Comparison of ENCODE assay signal across 1 mouse cellular context in genomic region chr2:122375391-122375991, GRCm38 (mm10).
TF ChIP-seq lines count a peak whose summit lies in the region.

No protein-coding gene starts in this region.

TF ChIP-seq in CH12.LX, 34 proteins besides CTCF, POLR2A, EP300 and RAD21 (continued from another document):
- TF ChIP-seq GABPA (IDR thresholded peaks at IDR 0.05; ENCODE audit: insufficient replicate concordance, low read depth, low read length) = no peak
- no peak for TF ChIP-seq SIN3A (IDR thresholded peaks at IDR 0.05; ENCODE audit: low read length)
- no peak for TF ChIP-seq CHD2 (IDR thresholded peaks at IDR 0.05; ENCODE audit: low read length)
- TF ChIP-seq E2F4 (IDR thresholded peaks at IDR 0.05; ENCODE audit: insufficient replicate concordance, low read depth, low read length) = 0 out of 2 replicates have a peak, but pooled peaks have one; percentile 57
- TF ChIP-seq ETS1 (conservative IDR thresholded peaks at IDR 0.05; ENCODE audit: low read depth, low read length) = no peak
- no peak for TF ChIP-seq POLR2AphosphoS2 (IDR thresholded peaks at IDR 0.05; ENCODE audit: low read depth, low read length)
